Mouse (Mus musculus) ES-Bruce4 (cell line): ENCODE data around the gene Cnn2.

Experiments used
- CTCF ChIP-seq: IDR thresholded peaks from one replicate; pipeline ENCODE4 v1.8.1; 2011; ENCODE audit warnings: low read depth, low read length
- EP300 ChIP-seq: IDR thresholded peaks from 2 replicates; pipeline ENCODE4 v1.6.1; 2011; ENCODE audit warnings: low read depth, low read length; ENCODE audit not compliant: insufficient read depth
- POLR2A ChIP-seq: IDR thresholded peaks from one replicate; pipeline ENCODE4 v1.8.1; 2011; ENCODE audit warnings: low read length; ENCODE audit not compliant: insufficient read depth

- TF ChIP-seq CTCF (no peak), EP300 (peak; percentile 95), POLR2A (no peak)
Observed at GRCm38 (mm10) chr10:80044087-80044486, 55.7 kb downstream of the Cnn2 start.
